Mouse (Mus musculus) stomach, postnatal 0 days (tissue): ENCODE measurements at regions not wholly inside any gene's neighbourhood (a gene's known extent, or its start where the extent isn't known, plus 50 kb on each side); places are given as distances from the start of the nearest gene placed in this dataset.
"Not testable (repeated sequence)": the region's sequence is repeated elsewhere in the genome, so short reads cannot be mapped to it uniquely, and the experiment has no call there.

Experiments
- ATAC-seq: fragments of 200-750 bp; cut with Nextera tagmentation; 2 replicates; pipeline ENCODE4 v1.8.0; 2017; ENCODE audit not compliant: low FRiP score, low TSS enrichment
- DNase-seq: peaks from one replicate; pipeline ENCODE4 v3.0.0-alpha.2; 2016; ENCODE audit warnings: low spot score
- H3K27ac ChIP-seq: fragments of 300-500 bp; sonication (generic); replicated peaks from 2 replicates; pipeline ENCODE4 v1.5.1; 2014; ENCODE audit warnings: mild to moderate bottlenecking, control low read depth
- H3K27me3 ChIP-seq: fragments of 300-500 bp; sonication (generic); 2 replicates; pipeline ENCODE4 v1.6.1; 2014; ENCODE audit warnings: low read length; ENCODE audit not compliant: control insufficient read depth, insufficient read depth
- H3K36me3 ChIP-seq: fragments of 300-500 bp; sonication (generic); 2 replicates; pipeline ENCODE4 v1.6.1; 2014; ENCODE audit warnings: low read length, mixed read lengths; ENCODE audit not compliant: control insufficient read depth, insufficient read depth
- H3K4me1 ChIP-seq: fragments of 300-500 bp; sonication (generic); replicated peaks from 2 replicates; pipeline ENCODE4 v1.6.1; 2014; ENCODE audit warnings: antibody characterized with exemption; ENCODE audit not compliant: control insufficient read depth, insufficient read depth
- H3K4me2 ChIP-seq: fragments of 300-500 bp; sonication (generic); replicated peaks from 2 replicates; pipeline ENCODE4 v1.6.1; 2014; ENCODE audit warnings: low read depth, mild to moderate bottlenecking, control low read depth, moderate library complexity
- H3K4me3 ChIP-seq: fragments of 300-500 bp; sonication (generic); 2 replicates; pipeline ENCODE4 v1.5.1; 2014; ENCODE audit warnings: low read depth, low read length, control low read depth
- H3K9ac ChIP-seq: fragments of 300-500 bp; sonication (generic); 2 replicates; pipeline ENCODE4 v1.6.1; 2014; ENCODE audit warnings: mild to moderate bottlenecking, low read length, control low read depth, mixed read lengths
- H3K9me3 ChIP-seq: fragments of 300-500 bp; sonication (generic); 2 replicates; pipeline ENCODE4 v1.6.1; 2016; ENCODE audit warnings: low read length; ENCODE audit not compliant: control insufficient read depth
- CTCF ChIP-seq: IDR thresholded peaks from 2 replicates; pipeline ENCODE4 v1.5.1; 2016; ENCODE audit warnings: antibody characterized with exemption, low read depth, mild to moderate bottlenecking, moderate library complexity
- EP300 ChIP-seq: optimal IDR thresholded peaks from 2 replicates; pipeline ENCODE3; 2016; ENCODE audit warnings: antibody characterized with exemption
- WGBS: fragments of 180-500 bp; shearing (Covaris S2); extraction: QIAGEN DNeasy Blood & Tissue Kit; methylation state at CpG from one replicate; pipeline ENCODE4 v1.1.7; 2014; 5-methylcytosine and 5-hydroxymethylcytosine counted together

DNA sequence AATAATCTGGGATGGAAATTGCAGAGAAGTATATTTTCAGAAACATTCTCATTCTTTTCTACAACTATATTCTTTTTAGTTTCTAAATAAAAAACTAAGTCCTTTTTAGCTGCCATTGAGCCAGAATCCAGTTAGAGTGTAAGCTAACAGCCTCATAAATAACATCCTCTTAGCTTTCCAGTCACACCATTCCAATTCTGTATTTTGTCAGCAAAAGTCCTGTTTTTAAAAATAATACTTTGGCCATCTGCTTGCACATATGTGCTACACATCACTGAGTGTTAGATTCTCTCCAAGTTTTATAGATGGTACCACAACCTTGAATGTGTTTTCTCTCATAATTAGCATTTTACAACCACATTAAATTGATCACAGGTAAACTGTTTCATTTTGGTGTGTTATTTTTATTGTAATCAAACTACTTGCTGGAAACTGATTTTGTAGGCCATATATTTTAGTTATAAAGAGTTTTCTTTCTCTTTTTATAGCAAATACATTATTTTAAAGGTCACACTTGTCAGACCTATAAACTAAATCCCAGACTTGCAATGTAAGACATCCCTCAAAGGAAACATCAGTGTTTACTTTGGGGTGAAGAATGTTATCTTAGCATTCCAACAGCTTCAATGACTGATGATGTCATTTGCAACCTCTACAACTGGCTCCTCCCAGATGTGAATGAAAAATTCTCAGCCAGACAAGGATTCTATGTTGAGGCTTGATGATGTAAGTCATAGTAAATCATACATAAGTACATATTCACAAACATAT, 1878.9 kb upstream of the Flrt2 start:
- no peak overlapping the region for H3K4me3 ChIP-seq
- ATAC-seq, result no peak
- no peaks in the 10 kb centered on the region for H3K4me1 ChIP-seq
- TF ChIP-seq CTCF (no peak), EP300 (no peak)
- H3K27me3 ChIP-seq, result no peaks in the 10 kb centered on the region
- H3K9me3 ChIP-seq, result no peaks in the 10 kb centered on the region
- H3K4me2 ChIP-seq, result no peak overlapping the region
- H3K36me3 ChIP-seq, result no peaks in the 10 kb centered on the region
- H3K9ac ChIP-seq, result no peak overlapping the region
- H3K27ac ChIP-seq, result no peak overlapping the region
- no peak for DNase-seq

GRCm38 (mm10) chr12:93850944-93851520, 1841.0 kb upstream of the Flrt2 start:
- H3K9ac ChIP-seq, result no peak overlapping the region
- no peak overlapping the region for H3K27ac ChIP-seq
- ATAC-seq (peak; percentile 47; the same call in 1 of the 2 replicates), DNase-seq (no peak)
- H3K27me3 ChIP-seq, result no peaks in the 10 kb centered on the region
- H3K4me1 ChIP-seq, result no peaks in the 10 kb centered on the region
- 60% methylated on average over 1 of the region's 1 CpGs for WGBS
- TF ChIP-seq EP300, result no peak
- TF ChIP-seq CTCF, result no peak
- no peaks in the 10 kb centered on the region for H3K36me3 ChIP-seq
- no peak overlapping the region for H3K4me2 ChIP-seq
- H3K4me3 ChIP-seq, result no peak overlapping the region
- H3K9me3 ChIP-seq, result no peaks in the 10 kb centered on the region

DNA sequence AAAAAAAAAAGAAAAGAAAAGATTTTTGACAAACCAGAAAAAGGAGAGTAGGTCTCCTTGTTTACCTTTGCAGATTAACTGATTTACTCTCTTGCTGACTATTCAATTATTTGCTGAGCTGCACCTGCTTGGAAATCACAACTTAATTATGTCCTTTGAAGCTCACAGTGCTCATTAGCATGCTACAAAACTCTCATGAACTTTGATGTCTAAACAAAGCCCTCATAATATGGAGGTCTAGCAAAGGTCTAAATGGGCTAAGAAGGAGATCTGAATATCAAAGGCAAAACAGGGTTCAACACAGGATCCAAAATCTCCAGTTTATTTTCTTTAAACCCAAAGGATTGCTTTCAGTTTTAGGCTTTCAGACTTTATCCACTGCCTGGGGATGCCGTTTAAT, 1840.4 kb upstream of the Flrt2 start:
- Histone ChIP-seq H3K27me3 (no peaks in the 10 kb centered on the region), H3K9ac (no peak overlapping the region), H3K4me2 (no peak overlapping the region), H3K9me3 (no peaks in the 10 kb centered on the region), H3K4me1 (no peaks in the 10 kb centered on the region), H3K36me3 (no peaks in the 10 kb centered on the region), H3K4me3 (no peak overlapping the region), H3K27ac (no peak overlapping the region)
- DNase-seq (no peak), ATAC-seq (no peak)
- TF ChIP-seq CTCF, result no peak
- TF ChIP-seq EP300, result no peak
- WGBS, result 65% methylated on average over 1 of the region's 1 CpGs

DNA sequence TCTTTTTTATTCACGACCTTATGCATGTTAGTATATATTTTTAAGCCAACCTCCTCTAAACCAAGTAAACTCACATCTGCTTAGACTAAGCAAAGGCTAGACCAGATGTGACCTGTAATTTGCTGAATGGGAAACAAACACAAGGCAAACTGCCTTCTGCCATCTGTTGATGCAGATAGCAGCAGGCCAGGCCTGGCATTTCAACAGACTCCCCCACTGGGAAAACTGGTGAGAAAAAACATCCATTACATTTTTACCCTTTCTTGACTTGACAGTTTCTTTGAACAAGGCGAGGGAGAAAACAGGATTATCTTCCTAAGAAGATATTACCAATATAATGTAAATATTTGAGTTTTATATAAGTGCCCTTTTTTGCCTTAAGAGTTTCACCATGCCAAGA, 1806.1 kb upstream of the Flrt2 start:
- H3K27me3 ChIP-seq, result no peaks in the 10 kb centered on the region
- TF ChIP-seq CTCF (no peak), EP300 (no peak)
- H3K4me3 ChIP-seq, result no peak overlapping the region
- no peak for ATAC-seq
- H3K4me2 ChIP-seq, result no peak overlapping the region
- no peak overlapping the region for H3K27ac ChIP-seq
- no peaks in the 10 kb centered on the region for H3K36me3 ChIP-seq
- no peaks in the 10 kb centered on the region for H3K9me3 ChIP-seq
- H3K9ac ChIP-seq, result no peak overlapping the region
- no peaks in the 10 kb centered on the region for H3K4me1 ChIP-seq
- 51% methylated on average over 2 of the region's 2 CpGs for WGBS
- DNase-seq, result no peak

- Histone ChIP-seq H3K4me2 (no peak overlapping the region), H3K9me3 (no peaks in the 10 kb centered on the region), H3K4me1 (no peaks in the 10 kb centered on the region), H3K27me3 (no peaks in the 10 kb centered on the region), H3K36me3 (no peaks in the 10 kb centered on the region), H3K4me3 (no peak overlapping the region), H3K9ac (no peak overlapping the region), H3K27ac (no peak overlapping the region)
- DNase-seq (no peak), ATAC-seq (no peak)
- TF ChIP-seq CTCF (no peak), EP300 (no peak)
- WGBS, result 72% methylated on average over 3 of the region's 3 CpGs
Observed at GRCm38 (mm10) chr12:93890109-93890508, 1801.9 kb upstream of the Flrt2 start.

DNA sequence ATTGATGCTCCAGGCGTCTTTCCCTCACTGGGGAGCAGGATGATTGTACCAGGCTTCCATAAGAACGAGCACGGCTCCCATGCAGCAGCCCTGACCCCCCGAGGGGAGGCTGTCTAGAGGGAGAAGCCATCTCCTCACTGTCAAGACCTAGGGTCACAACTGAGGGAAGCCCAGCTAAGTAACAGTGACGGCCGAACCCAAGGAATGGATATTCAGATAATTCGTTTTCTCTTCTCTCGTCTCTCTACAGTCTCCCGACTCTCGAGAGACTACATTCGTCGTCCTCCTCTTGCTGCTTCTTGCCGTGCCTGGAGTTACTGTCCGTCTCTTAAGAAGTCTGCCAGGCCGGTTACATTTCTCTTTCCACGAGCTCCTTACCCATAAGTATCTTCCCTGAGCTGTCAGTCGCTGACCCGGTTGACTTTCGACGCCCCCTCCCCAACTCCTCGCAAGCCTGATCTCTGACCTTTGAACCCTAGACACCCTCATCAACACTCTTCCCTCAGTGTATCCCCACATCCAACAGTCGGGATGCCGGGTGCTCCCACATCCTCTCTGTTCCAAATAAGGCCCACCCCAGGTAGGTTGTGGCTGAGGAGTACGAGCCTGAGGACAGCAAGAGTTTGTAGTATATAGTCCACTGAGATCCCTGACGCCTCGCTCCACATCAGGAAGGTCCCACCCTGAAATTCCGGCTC, 1763.3 kb upstream of the Flrt2 start:
- H3K4me3 ChIP-seq, DNase-seq, H3K4me1 ChIP-seq, H3K27me3 ChIP-seq, H3K27ac ChIP-seq, H3K36me3 ChIP-seq, H3K9ac ChIP-seq, H3K4me2 ChIP-seq, H3K9me3 ChIP-seq: not testable (repeated sequence)
- 50% methylated on average over 1 of the region's 27 CpGs for WGBS
- ATAC-seq, result peak; percentile 69

- not testable (repeated sequence) for H3K4me1 ChIP-seq, H3K27me3 ChIP-seq, H3K9ac ChIP-seq, H3K4me3 ChIP-seq, H3K27ac ChIP-seq, DNase-seq, H3K9me3 ChIP-seq, H3K4me2 ChIP-seq, H3K36me3 ChIP-seq
- peak; percentile 74 for ATAC-seq
- WGBS, result 90% methylated on average over 4 of the region's 7 CpGs
Observed at GRCm38 (mm10) chr12:93929239-93929563, 1762.8 kb upstream of the Flrt2 start.

DNA sequence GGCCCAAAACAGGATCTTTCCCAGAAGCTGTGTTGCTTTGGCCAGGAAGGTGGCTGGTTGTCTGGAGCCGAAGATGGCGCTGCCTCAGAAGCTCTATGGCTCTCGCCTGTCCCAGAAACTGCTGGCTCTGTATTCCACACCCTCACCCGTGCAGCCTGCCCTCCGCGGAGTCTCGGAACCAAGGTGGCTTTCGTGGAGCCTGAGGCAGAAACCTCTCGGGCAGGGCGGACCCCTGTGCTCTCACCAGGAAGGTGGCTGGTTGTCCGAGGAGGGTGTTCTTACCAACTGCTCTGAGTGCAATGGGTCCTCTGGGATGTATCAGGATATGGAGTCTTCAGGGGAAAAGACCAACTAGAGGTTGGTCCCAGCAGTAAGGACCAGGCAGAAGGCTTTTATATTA, 1761.8 kb upstream of the Flrt2 start:
- 94% methylated on average over 11 of the region's 11 CpGs for WGBS
- not testable (repeated sequence) for H3K27me3 ChIP-seq, H3K4me3 ChIP-seq, H3K27ac ChIP-seq, H3K36me3 ChIP-seq, DNase-seq, H3K4me2 ChIP-seq, ATAC-seq, H3K9ac ChIP-seq, H3K4me1 ChIP-seq, H3K9me3 ChIP-seq
